Mouse (Mus musculus) small intestine, adult 2 months (tissue): ENCODE data around the gene Tbc1d12.

Source experiments
- CTCF ChIP-seq: fragments of 200-500 bp; IDR thresholded peaks from 2 replicates; pipeline ENCODE4 v1.5.1; 2012; ENCODE audit warnings: low read depth, mild to moderate bottlenecking, control low read depth, inconsistent platforms, low read length, moderate library complexity, mixed read lengths; ENCODE audit not compliant: insufficient replicate concordance, insufficient read length; ENCODE audit errors: extremely low read depth
- POLR2A ChIP-seq: fragments of 200-500 bp; IDR thresholded peaks from 2 replicates; pipeline ENCODE4 v1.6.1; 2012; ENCODE audit warnings: low read depth, mild to moderate bottlenecking, control low read depth, inconsistent platforms, low read length, moderate library complexity

DNA sequence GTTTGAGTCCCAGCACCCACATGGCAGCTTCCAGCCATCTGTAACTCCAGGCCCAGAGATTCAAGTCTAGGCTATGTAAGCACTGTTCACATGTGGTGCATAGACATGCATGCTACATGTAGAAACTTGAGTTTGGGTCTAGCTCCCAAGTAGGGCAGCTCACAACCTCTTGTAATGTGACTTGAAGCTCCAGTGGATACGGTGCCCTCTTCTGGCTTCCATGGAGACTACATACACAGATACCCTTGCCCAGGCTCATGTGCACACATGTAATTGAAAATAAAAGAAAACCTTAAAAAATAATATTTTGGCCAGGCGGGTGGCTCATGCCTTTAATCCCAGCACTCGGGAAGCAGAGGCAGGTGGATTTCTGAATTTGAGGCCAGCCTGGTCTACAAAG is 21.8 kb downstream of the Tbc1d12 start:
- TF ChIP-seq CTCF (no peak), POLR2A (no peak)
